Mouse (Mus musculus) spleen, adult 2 months (tissue): ENCODE measurements at regions not wholly inside any gene's neighbourhood (a gene's known extent, or its start where the extent isn't known, plus 50 kb on each side); places are given as distances from the start of the nearest gene placed in this dataset.

Experiments used
- CTCF ChIP-seq: fragments of 200-500 bp; IDR thresholded peaks from 2 replicates; pipeline ENCODE4 v1.5.1; 2011; ENCODE audit warnings: mild to moderate bottlenecking, inconsistent platforms; ENCODE audit not compliant: insufficient read depth, insufficient read length, insufficient replicate concordance; ENCODE audit errors: extremely low read depth
- POLR2A ChIP-seq: fragments of 200-500 bp; IDR thresholded peaks from 2 replicates; pipeline ENCODE4 v1.6.1; 2011; ENCODE audit warnings: low read depth, low read length, inconsistent platforms

- TF ChIP-seq CTCF (peak; percentile 13; the same call in 1 of the 2 replicates), POLR2A (no peak)
Measured at GRCm38 (mm10) chr1:89323091-89323490, 131.5 kb upstream of the Agap1 start.
